Mouse (Mus musculus) spleen, adult 2 months (tissue): Measurements from ENCODE around the gene Pla2g12a.

Source experiments
- CTCF ChIP-seq: fragments of 200-500 bp; IDR thresholded peaks from 2 replicates; pipeline ENCODE4 v1.5.1; 2011; ENCODE audit warnings: mild to moderate bottlenecking, inconsistent platforms; ENCODE audit not compliant: insufficient read depth, insufficient read length, insufficient replicate concordance; ENCODE audit errors: extremely low read depth
- POLR2A ChIP-seq: fragments of 200-500 bp; IDR thresholded peaks from 2 replicates; pipeline ENCODE4 v1.6.1; 2011; ENCODE audit warnings: low read depth, low read length, inconsistent platforms

DNA sequence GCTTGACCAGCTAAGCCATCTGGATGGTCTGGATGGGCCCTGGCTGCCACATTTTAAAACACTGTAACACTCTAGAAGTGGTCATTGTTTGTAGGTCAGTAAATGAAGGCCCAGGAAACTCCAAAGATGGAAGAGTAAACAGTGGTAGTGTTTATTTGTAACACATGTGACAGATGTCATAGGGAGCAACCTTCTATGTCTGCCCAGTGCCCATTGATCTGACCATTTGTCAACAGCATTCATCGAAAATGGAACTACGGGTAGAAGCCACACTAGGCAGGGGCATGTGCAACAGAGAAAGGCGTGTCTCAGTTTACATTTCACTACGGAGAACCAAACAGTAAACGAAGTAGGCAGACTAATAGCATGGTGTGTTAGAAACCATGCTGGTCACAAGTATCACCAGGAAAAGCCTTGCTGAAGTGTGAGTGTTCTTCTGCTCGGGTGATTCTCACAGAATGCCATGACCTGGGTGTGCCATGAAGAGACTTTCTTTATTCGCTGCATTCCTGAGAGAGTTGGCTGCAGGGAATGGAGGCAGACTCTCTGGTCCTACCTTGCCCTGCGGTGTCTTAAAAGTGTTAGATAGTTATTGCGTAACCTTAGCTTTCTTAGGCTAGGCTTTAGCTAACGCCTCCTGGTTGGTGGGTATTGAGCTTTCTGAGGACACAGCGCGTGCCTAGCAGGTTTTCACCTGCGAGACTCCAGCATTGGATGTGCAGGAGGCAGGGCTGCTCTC is 9.5 kb downstream of the Pla2g12a start:
- no peak for TF ChIP-seq CTCF
- no peak for TF ChIP-seq POLR2A
